In the genomic region with DNA sequence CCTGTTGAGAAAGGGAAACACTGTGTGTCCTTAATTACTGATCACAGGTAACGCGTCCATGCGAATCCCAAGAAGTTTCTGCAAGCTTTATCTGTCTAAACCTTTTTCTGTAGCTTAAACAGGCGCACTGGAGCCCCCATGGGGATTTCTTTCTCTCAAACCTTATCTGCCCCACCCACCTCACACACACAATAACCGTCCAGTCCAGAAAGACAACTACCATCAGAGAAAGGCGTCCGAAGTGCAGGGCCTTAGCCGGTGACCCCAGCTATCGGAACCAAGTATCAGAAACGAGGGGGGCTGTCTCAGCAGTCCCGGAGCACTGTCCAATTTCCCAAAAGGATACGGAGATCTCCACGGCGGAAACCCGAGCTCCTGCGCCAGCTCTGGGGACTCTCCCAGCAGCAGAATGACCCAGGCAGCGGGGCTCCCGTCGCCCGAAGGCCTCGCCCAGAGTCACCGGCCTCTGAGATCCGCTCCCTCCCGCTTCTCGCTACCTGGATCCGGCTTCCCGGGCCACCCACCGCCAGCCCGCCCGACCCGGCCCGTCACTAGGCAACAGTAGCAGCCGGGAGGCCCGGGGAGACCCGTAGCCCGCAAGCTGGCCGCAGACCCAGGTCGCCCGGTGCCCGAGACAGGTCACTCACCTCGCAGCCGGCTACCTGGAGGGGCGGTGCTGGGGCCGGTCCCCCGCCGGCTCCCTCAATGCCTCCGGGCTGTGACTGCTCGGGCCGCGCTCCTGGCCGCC, we compare ENCODE assay signal across 8 mouse cellular contexts. TPM values are rescaled to one million over a fixed set of nuclear protein-coding genes. Genes with fewer than 3 reads are reported as not detected.
DNase-seq lines count a peak whose midpoint lies in the region; ATAC-seq and TF ChIP-seq lines count a peak whose summit lies in the region.

No protein-coding gene starts in this region.

- peak; percentile 41 for DNase-seq in cerebellum, adult 9-10 months
- DNase-seq in cerebellum, adult 18-20 months: no peak
- DNase-seq in spleen, postnatal 36 days (ENCODE audit: low spot score in 2 of 2): peak; percentile 6 to 24
- no peak for DNase-seq in spleen, adult 18-20 months
- no peak for DNase-seq in B cell, adult 2 months

- no peak for TF ChIP-seq CTCF in intestine, postnatal 0 days (IDR thresholded peaks at IDR 0.05; ENCODE audit: low read depth)

- H3K4me1 ChIP-seq in intestine, postnatal 0 days (replicated peaks; ENCODE audit: control insufficient read depth, insufficient read depth, low read length): no peaks in the 10 kb centered on the region

- H3K9me3 ChIP-seq in intestine, postnatal 0 days (ENCODE audit: control insufficient read depth): no peaks in the 10 kb centered on the region

- H3K36me3 ChIP-seq in intestine, postnatal 0 days (ENCODE audit: control insufficient read depth, insufficient read depth): no peaks in the 10 kb centered on the region; the same call in 1 of the 2 replicates

- H3K27ac ChIP-seq in intestine, postnatal 0 days (ENCODE audit: low read depth, low read length): peak overlapping the region; percentile 91

- H3K27me3 ChIP-seq in intestine, postnatal 0 days (replicated peaks; ENCODE audit: control insufficient read depth, insufficient read depth, low read length): no peaks in the 10 kb centered on the region

- peak overlapping the region; percentile 86 for H3K4me2 ChIP-seq in intestine, postnatal 0 days (replicated peaks; ENCODE audit: low read depth)

- H3K4me3 ChIP-seq in intestine, postnatal 0 days (ENCODE audit: low read depth, low read length): peak overlapping the region; percentile 99

- peak overlapping the region; percentile 94 for H3K9ac ChIP-seq in intestine, postnatal 0 days (ENCODE audit: low read depth, low read length)

- under 1% methylated on average over 38 of the region's 51 CpGs for WGBS in intestine, postnatal 0 days

- ATAC-seq in erythroid progenitor cell, adult 5-6 weeks (replicated peaks; ENCODE audit: low FRiP score, poor library complexity, severe bottlenecking): peak; percentile 39
- ATAC-seq in intestine, postnatal 0 days: peak; percentile 59
- peak; percentile 43 for ATAC-seq in megakaryocyte, adult 5-6 weeks (ENCODE audit: poor library complexity, severe bottlenecking)

RNA-seq across cellular contexts. Expression of a gene that starts 0.5 kb away (rescaled TPM):
- total RNA-seq in erythroid progenitor cell, adult 5-6 weeks (2015; ENCODE audit: low replicate concordance): 15.1 and 23.9 TPM in 2 replicates
- 13.6 and 17.3 TPM in 2 replicates for total RNA-seq in erythroid progenitor cell, adult 5-6 weeks (2017; ENCODE audit: low replicate concordance)
- polyA plus RNA-seq in intestine, postnatal 0 days (2015; fragmentation: Nextera tagmentation; extraction: Ambion mirVana): 4.6 and 5.3 TPM in 2 replicates
- 28.4 and 30.3 TPM in 2 replicates for total RNA-seq in megakaryocyte, adult 5-6 weeks (2015)
- total RNA-seq in megakaryocyte, adult 5-6 weeks (2017): 32.8 and 33.6 TPM in 2 replicates

RNA-seq across cellular contexts. Expression of a gene that starts 46.5 kb away (rescaled TPM):
- total RNA-seq in erythroid progenitor cell, adult 5-6 weeks (2015; ENCODE audit: low replicate concordance): 4.7 and 16.8 TPM in 2 replicates
- 6.7 and 20.0 TPM in 2 replicates for total RNA-seq in erythroid progenitor cell, adult 5-6 weeks (2017; ENCODE audit: low replicate concordance)
- polyA plus RNA-seq in intestine, postnatal 0 days (2015; fragmentation: Nextera tagmentation; extraction: Ambion mirVana): 12.3 and 12.5 TPM in 2 replicates
- 20.1 and 27.0 TPM in 2 replicates for total RNA-seq in megakaryocyte, adult 5-6 weeks (2015)
- total RNA-seq in megakaryocyte, adult 5-6 weeks (2017): 12.1 and 14.8 TPM in 2 replicates

RNA-seq across cellular contexts. Expression of a gene that starts 59.2 kb away (rescaled TPM):
- 9.4 and 9.6 TPM in 2 replicates for total RNA-seq in erythroid progenitor cell, adult 5-6 weeks (2015; ENCODE audit: low replicate concordance)
- 5.5 and 9.2 TPM in 2 replicates for total RNA-seq in erythroid progenitor cell, adult 5-6 weeks (2017; ENCODE audit: low replicate concordance)
- 8.0 and 9.3 TPM in 2 replicates for polyA plus RNA-seq in intestine, postnatal 0 days (2015; fragmentation: Nextera tagmentation; extraction: Ambion mirVana)
- 65.2 and 73.3 TPM in 2 replicates for total RNA-seq in megakaryocyte, adult 5-6 weeks (2015)
- total RNA-seq in megakaryocyte, adult 5-6 weeks (2017): 38.4 and 46.1 TPM in 2 replicates

Comparison
In these comparisons a context has a peak if more than half of its experiments do, and no peak if none do; other contexts are left out.
1. DNase-seq: peak in cerebellum, adult 9-10 months (single experiment) and spleen, postnatal 36 days (2 of 2); none in cerebellum, adult 18-20 months (0 of 2), spleen, adult 18-20 months (0 of 2) and B cell, adult 2 months (0 of 2).
2. Peak in every context shown above with its lines, with median percentiles within 50 percentile points of each other: ATAC-seq.